Mouse (Mus musculus) forebrain, embryonic 11.5 days (tissue): ENCODE results near the gene Atp5g1. TPM values are rescaled to one million over a fixed set of nuclear protein-coding genes. Genes with fewer than 3 reads are reported as not detected.

Experiments
- ATAC-seq: fragments of 200-750 bp; cut with Nextera tagmentation; replicated peaks from 2 replicates; pipeline ENCODE4 v1.8.0; 2017; ENCODE audit warnings: moderate TSS enrichment; ENCODE audit not compliant: low FRiP score
- DNase-seq: peaks from one replicate; pipeline ENCODE4 v3.0.0-alpha.2; 2017; ENCODE audit warnings: low spot score
- H3K27ac ChIP-seq: fragments of 300-500 bp; sonication (generic); 2 replicates; pipeline ENCODE4 v1.5.1; 2014; ENCODE audit warnings: low read depth, low read length
- H3K27me3 ChIP-seq: fragments of 300-500 bp; sonication (generic); 2 replicates; pipeline ENCODE4 v1.6.1; 2014; ENCODE audit warnings: mild to moderate bottlenecking, low read length, mixed read lengths; ENCODE audit not compliant: control insufficient read depth, insufficient read depth
- H3K36me3 ChIP-seq: fragments of 300-500 bp; sonication (generic); 2 replicates; pipeline ENCODE4 v1.6.1; 2014; ENCODE audit warnings: mild to moderate bottlenecking, low read length, moderate library complexity, mixed read lengths; ENCODE audit not compliant: control insufficient read depth, insufficient read depth
- H3K4me1 ChIP-seq: fragments of 300-500 bp; sonication (generic); replicated peaks from 2 replicates; pipeline ENCODE4 v1.6.1; 2014; ENCODE audit warnings: low read length, mixed read lengths; ENCODE audit not compliant: control insufficient read depth, insufficient read depth
- H3K4me2 ChIP-seq: fragments of 300-500 bp; sonication (generic); 2 replicates; pipeline ENCODE4 v1.6.1; 2014; ENCODE audit warnings: low read depth, mild to moderate bottlenecking, low read length, moderate library complexity, mixed read lengths; ENCODE audit not compliant: severe bottlenecking
- H3K4me3 ChIP-seq: fragments of 300-500 bp; sonication (generic); 2 replicates; pipeline ENCODE4 v1.5.1; 2014; ENCODE audit warnings: low read depth, low read length
- H3K9ac ChIP-seq: fragments of 300-500 bp; sonication (generic); 2 replicates; pipeline ENCODE4 v1.6.1; 2014; ENCODE audit warnings: low read length
- H3K9me3 ChIP-seq: fragments of 300-500 bp; sonication (generic); 2 replicates; pipeline ENCODE4 v1.6.1; 2016; ENCODE audit warnings: low read length, mixed read lengths; ENCODE audit not compliant: control insufficient read depth
- WGBS: fragments of 180-500 bp; shearing (Covaris S2); extraction: QIAGEN DNeasy Blood & Tissue Kit; methylation state at CpG from one replicate; pipeline ENCODE4 v1.1.7; 2014; 5-methylcytosine and 5-hydroxymethylcytosine counted together
- polyA plus RNA-seq: library from polyadenylated mRNA; unstranded; fragments of >200 nt; fragmentation: Nextera tagmentation; extraction: Ambion mirVana; gene quantifications from 2 replicates; pipeline ENCODE4 v1.2.1, GENCODE M21; 2014

Gene Atp5g1
- polyA plus RNA-seq, 1 experiment from 2014 or later = 440 TPM

DNA sequence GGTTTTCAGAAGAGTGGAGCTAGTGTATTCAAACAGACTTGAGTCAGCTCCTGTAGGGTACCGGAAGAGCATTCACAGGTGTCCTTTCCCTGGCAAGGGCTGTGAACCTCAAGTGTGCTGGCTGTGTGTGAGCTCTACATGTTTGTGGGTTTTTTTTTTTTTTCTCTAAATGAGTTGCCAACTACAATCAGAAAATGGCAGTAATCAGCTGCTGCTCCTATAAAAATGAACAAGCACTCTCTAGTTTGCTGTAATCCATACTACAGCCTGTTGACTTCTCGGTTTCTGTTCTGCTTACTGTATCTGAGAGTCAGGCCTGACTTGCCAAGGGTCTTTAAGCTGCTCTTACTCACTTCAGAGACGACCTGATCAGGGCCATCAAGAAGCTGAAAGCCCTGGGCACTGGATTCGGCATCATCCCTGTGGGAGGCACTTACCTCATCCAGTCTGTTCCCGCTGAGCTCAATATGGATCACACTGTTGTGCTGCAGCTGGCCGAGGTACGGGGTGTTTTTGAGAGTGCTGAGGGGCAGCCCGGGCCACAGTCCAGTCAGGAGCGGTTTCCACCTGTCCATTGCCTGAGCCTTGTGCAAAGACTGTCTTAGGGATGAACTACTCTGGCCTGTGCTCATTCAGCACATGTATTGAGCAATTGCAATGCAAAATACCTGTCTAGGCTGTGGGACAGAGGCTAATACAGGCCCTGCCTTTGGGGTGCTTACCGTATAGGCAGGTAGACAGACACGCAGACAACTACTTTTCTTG lies 30.5 kb downstream of the Atp5g1 start:
- no peak for DNase-seq
- Histone ChIP-seq H3K9ac (no peak overlapping the region), H3K27ac (no peak overlapping the region), H3K36me3 (peaks cover 4% of the 10 kb centered on the region; the same call in 1 of the 2 replicates), H3K4me3 (no peak overlapping the region), H3K9me3 (no peaks in the 10 kb centered on the region), H3K4me2 (no peak overlapping the region), H3K27me3 (no peaks in the 10 kb centered on the region), H3K4me1 (no peaks in the 10 kb centered on the region)
- ATAC-seq = no peak
- WGBS = 86% methylated on average over 11 of the region's 11 CpGs

DNA sequence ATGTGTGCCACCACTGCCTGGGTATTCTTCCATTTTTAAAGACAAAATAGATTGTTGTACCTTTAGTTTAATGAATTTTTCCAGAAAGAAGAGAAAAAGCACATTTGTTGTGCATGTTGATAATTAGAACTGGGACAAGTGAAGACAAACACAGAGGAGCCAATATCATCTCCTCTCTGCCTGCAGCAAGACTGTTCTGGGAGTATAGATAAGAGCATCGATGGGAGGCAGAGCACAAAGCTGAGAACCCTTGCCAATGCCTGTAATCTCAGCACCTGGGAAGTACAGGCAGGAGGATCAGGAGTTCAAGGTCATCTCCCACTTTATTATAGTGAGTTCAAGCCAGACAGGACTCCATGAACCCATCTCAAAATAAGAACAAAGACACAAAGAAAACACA lies 36.9 kb downstream of the Atp5g1 start:
- DNase-seq (no peak), ATAC-seq (no peak)
- H3K9ac ChIP-seq = no peak overlapping the region
- peaks cover 6% of the 10 kb centered on the region; the same call in 1 of the 2 replicates for H3K4me1 ChIP-seq
- no peaks in the 10 kb centered on the region; the same call in 1 of the 2 replicates for H3K36me3 ChIP-seq
- H3K4me3 ChIP-seq = no peak overlapping the region
- 97% methylated on average over 1 of the region's 1 CpGs for WGBS
- no peak overlapping the region for H3K4me2 ChIP-seq
- no peaks in the 10 kb centered on the region for H3K27me3 ChIP-seq
- H3K9me3 ChIP-seq = no peaks in the 10 kb centered on the region
- no peak overlapping the region for H3K27ac ChIP-seq

DNA sequence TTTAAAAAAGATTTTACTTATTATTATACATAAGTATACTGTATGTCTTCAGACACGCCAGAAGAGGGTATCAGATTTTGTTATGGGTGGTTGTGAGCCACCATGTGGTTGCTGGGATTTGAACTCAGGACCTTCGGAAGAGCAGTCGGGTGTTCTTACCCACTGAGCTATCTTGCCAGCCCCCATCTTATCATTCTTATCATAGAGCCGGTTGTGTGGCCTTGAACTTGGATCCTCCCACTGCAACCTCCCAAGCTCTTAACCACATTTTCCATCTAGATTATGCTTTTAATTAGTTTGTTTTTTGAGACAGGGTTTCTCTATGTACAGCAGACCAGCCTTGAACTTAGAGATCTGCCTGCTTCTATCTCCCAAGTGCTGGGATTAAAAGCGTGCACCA lies 38.0 kb downstream of the Atp5g1 start:
- no peak overlapping the region for H3K4me2 ChIP-seq
- no peaks in the 10 kb centered on the region for H3K27me3 ChIP-seq
- H3K4me3 ChIP-seq = no peak overlapping the region
- no peaks in the 10 kb centered on the region; the same call in 1 of the 2 replicates for H3K36me3 ChIP-seq
- peaks cover 6% of the 10 kb centered on the region; the same call in 1 of the 2 replicates for H3K4me1 ChIP-seq
- H3K9me3 ChIP-seq = no peaks in the 10 kb centered on the region
- H3K9ac ChIP-seq = no peak overlapping the region
- WGBS = 88% methylated on average over 5 of the region's 5 CpGs
- no peak for ATAC-seq
- DNase-seq = no peak
- no peak overlapping the region for H3K27ac ChIP-seq

GRCm38 (mm10) chr11:96035133-96035532 lies 40.3 kb downstream of the Atp5g1 start:
- 12% methylated on average over 6 of the region's 6 CpGs for WGBS
- no peak for DNase-seq
- H3K27me3 ChIP-seq = no peaks in the 10 kb centered on the region
- peak overlapping the region; percentile 79 for H3K9ac ChIP-seq
- H3K4me1 ChIP-seq = peaks cover 6% of the 10 kb centered on the region; the same call in 1 of the 2 replicates
- H3K4me3 ChIP-seq = peak overlapping the region; percentile 90
- no peak for ATAC-seq
- no peaks in the 10 kb centered on the region for H3K36me3 ChIP-seq
- no peak overlapping the region for H3K27ac ChIP-seq
- no peaks in the 10 kb centered on the region for H3K9me3 ChIP-seq
- peak overlapping the region; percentile 94 for H3K4me2 ChIP-seq

DNA sequence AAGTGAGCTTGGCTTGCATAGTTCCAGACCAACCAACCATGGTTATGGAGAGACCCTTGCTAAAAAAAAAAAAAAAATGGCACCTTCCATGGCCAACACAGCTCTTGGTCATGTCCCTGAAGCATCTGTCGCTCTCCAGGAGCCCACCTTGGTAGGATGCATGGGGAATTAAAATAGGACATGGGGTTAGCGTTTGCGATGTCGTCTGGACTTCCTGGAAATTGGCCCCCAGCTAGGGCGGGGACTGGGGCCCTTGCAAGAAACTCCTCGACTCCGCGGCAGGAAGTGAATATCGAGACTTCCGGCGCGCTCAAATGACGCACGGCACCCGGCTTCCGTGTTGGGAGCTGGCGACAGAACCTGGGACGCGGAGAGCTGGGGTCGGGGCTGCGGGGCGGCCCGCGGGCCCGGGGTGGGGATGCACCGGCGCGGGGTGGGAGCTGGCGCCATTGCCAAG lies 40.8 kb downstream of the Atp5g1 start, which contains the start of gene Snf8:
Snf8 (plus strand) TSS at position 290 of the 457 bp plus-strand sequence.
- Histone ChIP-seq H3K9me3 (no peaks in the 10 kb centered on the region), H3K9ac (peak within 1 kb of the TSS; percentile 79), H3K4me2 (peak within 1 kb of the TSS; percentile 94), H3K36me3 (no peaks in the 10 kb centered on the region), H3K4me1 (peaks cover 6% of the 10 kb centered on the region; the same call in 1 of the 2 replicates), H3K27me3 (no peaks in the 10 kb centered on the region), H3K27ac (peak within 1 kb of the TSS; percentile 7; the same call in 1 of the 2 replicates), H3K4me3 (peak within 1 kb of the TSS; percentile 90)
- WGBS = under 1% methylated on average over 29 of the region's 29 CpGs
- ATAC-seq = peak; percentile 77
- peak; percentile 97 for DNase-seq

DNA sequence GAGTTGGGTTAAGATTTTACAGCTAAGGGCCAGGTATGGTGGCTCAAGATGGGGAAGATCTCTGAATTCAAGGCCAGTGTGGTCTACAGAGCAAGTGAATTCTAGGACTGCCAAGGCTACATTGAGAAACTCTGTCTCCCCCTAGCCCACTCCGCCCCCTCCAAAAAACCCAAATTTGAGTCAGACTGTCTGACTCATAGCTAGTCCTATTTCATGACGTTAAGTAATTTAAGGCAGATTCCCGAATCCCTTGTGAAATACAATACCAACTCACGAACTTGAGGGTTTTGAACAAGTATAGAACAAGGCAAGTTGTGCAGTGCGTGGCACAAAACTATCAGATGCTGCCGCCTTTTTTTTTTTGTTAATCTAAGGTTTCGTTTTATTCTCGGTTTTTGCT lies 41.4 kb downstream of the Atp5g1 start:
- H3K4me2 ChIP-seq = peak overlapping the region; percentile 94
- ATAC-seq (no peak), DNase-seq (no peak)
- H3K9me3 ChIP-seq = no peaks in the 10 kb centered on the region
- peak overlapping the region; percentile 90 for H3K4me3 ChIP-seq
- H3K36me3 ChIP-seq = no peaks in the 10 kb centered on the region
- H3K27ac ChIP-seq = no peak overlapping the region
- peaks cover 6% of the 10 kb centered on the region; the same call in 1 of the 2 replicates for H3K4me1 ChIP-seq
- WGBS = 48% methylated on average over 8 of the region's 8 CpGs
- no peaks in the 10 kb centered on the region for H3K27me3 ChIP-seq
- peak overlapping the region; percentile 79 for H3K9ac ChIP-seq

DNA sequence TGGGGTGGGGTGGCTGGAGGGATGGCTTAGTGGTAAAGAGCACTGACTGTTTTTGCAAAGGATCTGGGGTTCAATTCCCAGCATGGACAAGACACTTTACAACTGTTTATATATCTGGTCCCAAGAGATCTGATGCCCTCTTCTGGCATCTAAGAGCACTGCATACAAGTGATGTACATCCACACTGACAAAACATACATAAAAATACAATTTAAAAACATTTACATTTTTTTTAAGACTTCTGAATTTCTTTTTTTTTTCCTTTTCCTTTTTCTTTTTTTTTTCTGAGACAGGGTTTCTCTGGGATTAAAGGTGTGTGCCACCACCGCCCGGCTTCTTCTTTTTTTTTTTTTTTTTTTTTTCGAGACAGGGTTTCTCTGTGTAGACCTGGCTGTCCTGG lies 42.2 kb downstream of the Atp5g1 start:
- no peak for ATAC-seq
- DNase-seq = no peak
- H3K27ac ChIP-seq = no peak overlapping the region
- no peaks in the 10 kb centered on the region for H3K27me3 ChIP-seq
- H3K9ac ChIP-seq = no peak overlapping the region
- 92% methylated on average over 2 of the region's 3 CpGs for WGBS
- H3K4me2 ChIP-seq = no peak overlapping the region
- no peaks in the 10 kb centered on the region for H3K36me3 ChIP-seq
- no peaks in the 10 kb centered on the region for H3K9me3 ChIP-seq
- H3K4me3 ChIP-seq = no peak overlapping the region
- peaks cover 6% of the 10 kb centered on the region; the same call in 1 of the 2 replicates for H3K4me1 ChIP-seq

- Histone ChIP-seq H3K36me3 (no peaks in the 10 kb centered on the region), H3K4me2 (no peak overlapping the region), H3K27me3 (no peaks in the 10 kb centered on the region), H3K4me3 (no peak overlapping the region), H3K27ac (no peak overlapping the region), H3K9ac (no peak overlapping the region), H3K4me1 (peaks cover 6% of the 10 kb centered on the region; the same call in 1 of the 2 replicates), H3K9me3 (no peaks in the 10 kb centered on the region)
- DNase-seq = no peak
- 80% methylated on average over 2 of the region's 2 CpGs for WGBS
- no peak for ATAC-seq
Measured at GRCm38 (mm10) chr11:96031701-96032100, 43.8 kb downstream of the Atp5g1 start.
